Mouse (Mus musculus): ENCODE measurements around the gene Invs. TPM values are rescaled to one million over a fixed set of nuclear protein-coding genes. Genes with fewer than 3 reads are reported as not detected.
A peak's percentile ranks its signal among the peaks of the same experiment; 100 is the strongest.

Gene Invs
- polyA plus RNA-seq, 1 experiment from 2014 or later: 7.1 TPM

GRCm38 (mm10) chr4:48275736-48276135, 3.8 kb upstream of the Invs start:
- no peak for DNase-seq (ENCODE audit: low spot score)
- WGBS: 89% methylated on average over 3 of the region's 3 CpGs
- Histone ChIP-seq H3K27me3 (ENCODE audit: insufficient read depth, poor library complexity, severe bottlenecking) (no peaks in the 10 kb centered on the region), H3K9me3 (no peaks in the 10 kb centered on the region), H3K4me3 (no peak overlapping the region), H3K36me3 (no peaks in the 10 kb centered on the region), H3K27ac (no peak overlapping the region), H3K4me1 (peaks cover 22% of the 10 kb centered on the region)

GRCm38 (mm10) chr4:48277011-48277410, 2.5 kb upstream of the Invs start:
- no peaks in the 10 kb centered on the region for H3K9me3 ChIP-seq
- H3K36me3 ChIP-seq: no peaks in the 10 kb centered on the region
- 83% methylated on average over 3 of the region's 3 CpGs for WGBS
- no peak for DNase-seq (ENCODE audit: low spot score)
- no peaks in the 10 kb centered on the region for H3K27me3 ChIP-seq (ENCODE audit: insufficient read depth, poor library complexity, severe bottlenecking)
- peaks cover 18% of the 10 kb centered on the region for H3K4me1 ChIP-seq
- H3K27ac ChIP-seq: no peak overlapping the region
- no peak overlapping the region for H3K4me3 ChIP-seq

GRCm38 (mm10) chr4:48278757-48279497, 633 bp upstream of the Invs start:
- Histone ChIP-seq H3K27ac (peak overlapping the region; percentile 93), H3K4me3 (peak overlapping the region; percentile 97), H3K4me1 (peaks cover 12% of the 10 kb centered on the region), H3K36me3 (no peaks in the 10 kb centered on the region), H3K27me3 (ENCODE audit: insufficient read depth, poor library complexity, severe bottlenecking) (no peaks in the 10 kb centered on the region), H3K9me3 (no peaks in the 10 kb centered on the region)
- WGBS: under 1% methylated on average over 34 of the region's 34 CpGs
- DNase-seq (ENCODE audit: low spot score): peak; percentile 75

DNA sequence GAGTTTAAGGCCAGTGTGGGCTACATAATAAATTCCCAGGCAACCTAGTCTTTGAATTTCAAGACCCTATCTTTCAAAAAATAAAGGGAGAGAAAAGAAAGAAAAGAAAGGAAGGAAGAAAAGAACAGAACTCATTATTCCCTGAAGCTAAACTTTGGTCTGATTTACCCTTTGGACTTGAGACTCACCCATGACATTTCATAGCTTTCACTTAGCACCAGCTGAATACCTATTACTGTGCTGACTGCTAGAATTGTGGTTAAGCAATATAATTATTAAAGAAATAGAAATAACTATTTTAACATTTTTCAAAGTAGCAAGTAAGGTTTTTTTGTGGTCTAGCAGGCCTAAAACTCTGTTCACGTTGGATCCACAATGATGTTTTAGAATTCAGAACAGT, 1.6 kb downstream of the Invs start:
- no peak for DNase-seq (ENCODE audit: low spot score)
- Histone ChIP-seq H3K27me3 (ENCODE audit: insufficient read depth, poor library complexity, severe bottlenecking) (no peaks in the 10 kb centered on the region), H3K4me3 (no peak overlapping the region), H3K4me1 (peaks cover 12% of the 10 kb centered on the region), H3K36me3 (no peaks in the 10 kb centered on the region), H3K9me3 (no peaks in the 10 kb centered on the region), H3K27ac (no peak overlapping the region)
- WGBS: 91% methylated on average over 1 of the region's 1 CpGs

GRCm38 (mm10) chr4:48287086-48287757, 7.7 kb downstream of the Invs start:
- WGBS: 84% methylated on average over 5 of the region's 5 CpGs
- H3K4me1 ChIP-seq: no peaks in the 10 kb centered on the region
- no peak overlapping the region for H3K27ac ChIP-seq
- no peaks in the 10 kb centered on the region for H3K9me3 ChIP-seq
- no peaks in the 10 kb centered on the region for H3K27me3 ChIP-seq (ENCODE audit: insufficient read depth, poor library complexity, severe bottlenecking)
- peaks cover 4% of the 10 kb centered on the region for H3K36me3 ChIP-seq
- DNase-seq (ENCODE audit: low spot score): no peak
- H3K4me3 ChIP-seq: no peak overlapping the region

- no peaks in the 10 kb centered on the region for H3K27me3 ChIP-seq (ENCODE audit: insufficient read depth, poor library complexity, severe bottlenecking)
- 0 out of 2 replicates have a peak, but pooled peaks cover 4% of the 10 kb centered on the region for H3K36me3 ChIP-seq
- no peak for DNase-seq (ENCODE audit: low spot score)
- H3K27ac ChIP-seq: no peak overlapping the region
- H3K4me1 ChIP-seq: no peaks in the 10 kb centered on the region
- no peaks in the 10 kb centered on the region for H3K9me3 ChIP-seq
- no peak overlapping the region for H3K4me3 ChIP-seq
- WGBS: 84% methylated on average over 3 of the region's 3 CpGs
Measured at GRCm38 (mm10) chr4:48314814-48315213, 35.3 kb downstream of the Invs start.

DNA sequence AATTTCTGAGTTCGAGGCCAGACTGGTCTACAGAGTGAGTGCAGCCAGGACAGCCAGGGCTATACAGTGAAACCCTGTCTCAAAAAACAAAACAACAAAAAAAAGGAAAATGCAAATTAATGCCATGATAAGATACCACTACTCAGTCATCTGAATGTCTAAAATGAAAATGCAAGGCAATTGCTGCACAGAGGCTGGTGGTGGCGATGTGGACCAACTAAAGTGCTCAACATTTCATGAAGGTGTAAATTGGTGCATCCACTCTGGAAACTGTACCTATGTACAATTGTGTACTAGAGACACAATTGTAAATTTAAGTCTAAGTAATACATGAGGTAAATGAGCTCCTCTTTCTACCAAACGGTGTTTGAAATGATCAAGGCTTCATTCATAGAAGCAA, 36.5 kb downstream of the Invs start:
- 89% methylated on average over 3 of the region's 3 CpGs for WGBS
- Histone ChIP-seq H3K36me3 (no peaks in the 10 kb centered on the region), H3K27ac (no peak overlapping the region)

GRCm38 (mm10) chr4:48321276-48321675, 41.7 kb downstream of the Invs start:
- Histone ChIP-seq H3K4me1 (no peaks in the 10 kb centered on the region), H3K27ac (no peak overlapping the region), H3K36me3 (no peaks in the 10 kb centered on the region), H3K9me3 (no peaks in the 10 kb centered on the region), H3K27me3 (ENCODE audit: insufficient read depth, poor library complexity, severe bottlenecking) (no peaks in the 10 kb centered on the region), H3K4me3 (no peak overlapping the region)
- DNase-seq (ENCODE audit: low spot score): no peak
- 86% methylated on average over 1 of the region's 1 CpGs for WGBS

More for the DNA sequence above, 36.5 kb downstream of the Invs start:
- no peak overlapping the region for H3K4me3 ChIP-seq
- H3K27me3 ChIP-seq (ENCODE audit: insufficient read depth, poor library complexity, severe bottlenecking): no peaks in the 10 kb centered on the region
- no peak for DNase-seq (ENCODE audit: low spot score)
- no peaks in the 10 kb centered on the region for H3K9me3 ChIP-seq
- H3K4me1 ChIP-seq: no peaks in the 10 kb centered on the region

- H3K4me3 ChIP-seq: no peak overlapping the region
- H3K27ac ChIP-seq: no peak overlapping the region
- H3K27me3 ChIP-seq (ENCODE audit: insufficient read depth, poor library complexity, severe bottlenecking): no peaks in the 10 kb centered on the region
- 58% methylated on average over 1 of the region's 1 CpGs for WGBS
- no peak for DNase-seq (ENCODE audit: low spot score)
- no peaks in the 10 kb centered on the region for H3K4me1 ChIP-seq
- H3K9me3 ChIP-seq: no peaks in the 10 kb centered on the region
- H3K36me3 ChIP-seq: no peaks in the 10 kb centered on the region
Measured at GRCm38 (mm10) chr4:48322095-48322494, 42.5 kb downstream of the Invs start.

DNA sequence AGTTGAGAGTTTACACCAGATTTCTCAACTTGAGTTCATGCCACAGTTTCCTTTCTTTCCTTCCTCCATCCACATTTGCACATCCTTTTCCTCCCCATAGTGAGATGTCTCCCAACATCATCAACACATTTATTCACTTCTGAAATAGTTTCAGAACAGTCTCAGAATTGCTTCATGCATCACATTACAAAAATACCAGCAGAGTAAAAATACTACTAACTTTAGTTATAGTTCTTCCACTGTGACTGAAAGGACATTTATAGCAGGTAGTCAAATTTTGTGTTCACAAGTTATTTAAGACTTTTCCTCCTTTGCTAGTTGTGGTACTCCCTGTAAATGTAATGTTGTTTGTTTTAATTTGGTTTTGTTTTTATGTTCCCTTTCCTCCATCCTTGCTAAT, 47.6 kb downstream of the Invs start:
- no peaks in the 10 kb centered on the region for H3K36me3 ChIP-seq
- H3K4me3 ChIP-seq: no peak overlapping the region
- H3K9me3 ChIP-seq: no peaks in the 10 kb centered on the region
- H3K4me1 ChIP-seq: no peaks in the 10 kb centered on the region
- no peaks in the 10 kb centered on the region for H3K27me3 ChIP-seq (ENCODE audit: insufficient read depth, poor library complexity, severe bottlenecking)
- H3K27ac ChIP-seq: no peak overlapping the region
- DNase-seq (ENCODE audit: low spot score): no peak

- Histone ChIP-seq H3K27ac (no peak overlapping the region), H3K36me3 (no peaks in the 10 kb centered on the region), H3K4me3 (no peak overlapping the region), H3K9me3 (no peaks in the 10 kb centered on the region), H3K4me1 (no peaks in the 10 kb centered on the region), H3K27me3 (ENCODE audit: insufficient read depth, poor library complexity, severe bottlenecking) (no peaks in the 10 kb centered on the region)
- DNase-seq (ENCODE audit: low spot score): no peak
- 60% methylated on average over 2 of the region's 2 CpGs for WGBS
Measured at GRCm38 (mm10) chr4:48328042-48328441, 48.5 kb downstream of the Invs start.

- H3K36me3 ChIP-seq: no peaks in the 10 kb centered on the region
- H3K27me3 ChIP-seq (ENCODE audit: insufficient read depth, poor library complexity, severe bottlenecking): no peaks in the 10 kb centered on the region
- 77% methylated on average over 6 of the region's 6 CpGs for WGBS
- H3K4me1 ChIP-seq: no peaks in the 10 kb centered on the region
- H3K4me3 ChIP-seq: no peak overlapping the region
- no peak overlapping the region for H3K27ac ChIP-seq
- H3K9me3 ChIP-seq: no peaks in the 10 kb centered on the region
- DNase-seq (ENCODE audit: low spot score): no peak
Measured at GRCm38 (mm10) chr4:48332453-48333051, 53.0 kb downstream of the Invs start.

Data from heart, embryonic 10.5 days (tissue).